Mouse (Mus musculus): Measurements from ENCODE around the gene Anxa11. TPM values are rescaled to one million over a fixed set of nuclear protein-coding genes. Genes with fewer than 3 reads are reported as not detected.
A peak's percentile ranks its signal among the peaks of the same experiment; 100 is the strongest.
"Not testable (repeated sequence)": the region's sequence is repeated elsewhere in the genome, so short reads cannot be mapped to it uniquely, and the experiment has no call there.

The Anxa11 gene
- polyA plus RNA-seq, 1 experiment from 2014 or later = 60.6 TPM

- ATAC-seq (ENCODE audit: low FRiP score, low TSS enrichment) (no peak), DNase-seq (ENCODE audit: low spot score) (no peak)
- H3K9me3 ChIP-seq (ENCODE audit: control insufficient read depth, low read length) = no peaks in the 10 kb centered on the region
- H3K9ac ChIP-seq (ENCODE audit: low read length) = no peak overlapping the region
- H3K4me1 ChIP-seq (replicated peaks; ENCODE audit: control insufficient read depth, insufficient read depth) = peaks cover 3% of the 10 kb centered on the region; the same call in 1 of the 2 replicates
- 50% methylated on average over 11 of the region's 11 CpGs for WGBS
- H3K4me3 ChIP-seq (ENCODE audit: low read depth, low read length) = no peak overlapping the region
- H3K4me2 ChIP-seq (replicated peaks; ENCODE audit: low read depth) = no peak overlapping the region
- H3K27me3 ChIP-seq (ENCODE audit: control insufficient read depth, insufficient read depth, low read length) = no peaks in the 10 kb centered on the region
- H3K27ac ChIP-seq (replicated peaks) = no peak overlapping the region
- TF ChIP-seq EP300 (optimal IDR thresholded peaks at IDR 0.05) (no peak), CTCF (IDR thresholded peaks at IDR 0.05; ENCODE audit: low read depth) (no peak)
- H3K36me3 ChIP-seq (ENCODE audit: control insufficient read depth, insufficient read depth, low read length) = no peaks in the 10 kb centered on the region
Measured at GRCm38 (mm10) chr14:25866832-25867231, 24.9 kb downstream of the Anxa11 start.

GRCm38 (mm10) chr14:25867834-25868233, 25.9 kb downstream of the Anxa11 start:
- WGBS = 62% methylated on average over 6 of the region's 6 CpGs
- TF ChIP-seq EP300 (optimal IDR thresholded peaks at IDR 0.05) (no peak), CTCF (IDR thresholded peaks at IDR 0.05; ENCODE audit: low read depth) (no peak)

GRCm38 (mm10) chr14:25868706-25869105, 26.8 kb downstream of the Anxa11 start:
- no peaks in the 10 kb centered on the region for H3K27me3 ChIP-seq (ENCODE audit: control insufficient read depth, insufficient read depth, low read length)
- H3K4me1 ChIP-seq (replicated peaks; ENCODE audit: control insufficient read depth, insufficient read depth) = peaks cover 3% of the 10 kb centered on the region
- no peak overlapping the region for H3K4me2 ChIP-seq (replicated peaks; ENCODE audit: low read depth)
- no peak overlapping the region for H3K27ac ChIP-seq (replicated peaks)
- no peak overlapping the region for H3K9ac ChIP-seq (ENCODE audit: low read length)
- no peak for DNase-seq (ENCODE audit: low spot score)
- 74% methylated on average over 3 of the region's 4 CpGs for WGBS
- H3K4me3 ChIP-seq (ENCODE audit: low read depth, low read length) = no peak overlapping the region
- no peak for TF ChIP-seq EP300 (optimal IDR thresholded peaks at IDR 0.05)
- no peak for TF ChIP-seq CTCF (IDR thresholded peaks at IDR 0.05; ENCODE audit: low read depth)
- H3K9me3 ChIP-seq (ENCODE audit: control insufficient read depth, low read length) = no peaks in the 10 kb centered on the region
- ATAC-seq (ENCODE audit: low FRiP score, low TSS enrichment) = no peak
- no peaks in the 10 kb centered on the region for H3K36me3 ChIP-seq (ENCODE audit: control insufficient read depth, insufficient read depth, low read length)

More at GRCm38 (mm10) chr14:25867834-25868233, 25.9 kb downstream of the Anxa11 start:
- Histone ChIP-seq H3K4me3 (ENCODE audit: low read depth, low read length) (no peak overlapping the region), H3K36me3 (ENCODE audit: control insufficient read depth, insufficient read depth, low read length) (no peaks in the 10 kb centered on the region), H3K4me2 (replicated peaks; ENCODE audit: low read depth) (no peak overlapping the region), H3K27ac (replicated peaks) (peak overlapping the region; percentile 25; the same call in 1 of the 2 replicates), H3K4me1 (replicated peaks; ENCODE audit: control insufficient read depth, insufficient read depth) (peaks cover 3% of the 10 kb centered on the region), H3K27me3 (ENCODE audit: control insufficient read depth, insufficient read depth, low read length) (no peaks in the 10 kb centered on the region), H3K9ac (ENCODE audit: low read length) (no peak overlapping the region), H3K9me3 (ENCODE audit: control insufficient read depth, low read length) (no peaks in the 10 kb centered on the region)
- ATAC-seq (ENCODE audit: low FRiP score, low TSS enrichment) (no peak), DNase-seq (ENCODE audit: low spot score) (peak; percentile 47)

GRCm38 (mm10) chr14:25869135-25869878, 27.4 kb downstream of the Anxa11 start:
- no peaks in the 10 kb centered on the region for H3K27me3 ChIP-seq (ENCODE audit: control insufficient read depth, insufficient read depth, low read length)
- no peak overlapping the region for H3K4me3 ChIP-seq (ENCODE audit: low read depth, low read length)
- H3K4me2 ChIP-seq (replicated peaks; ENCODE audit: low read depth) = no peak overlapping the region
- no peaks in the 10 kb centered on the region for H3K9me3 ChIP-seq (ENCODE audit: control insufficient read depth, low read length)
- H3K27ac ChIP-seq (replicated peaks) = no peak overlapping the region
- no peak for TF ChIP-seq EP300 (optimal IDR thresholded peaks at IDR 0.05)
- TF ChIP-seq CTCF (IDR thresholded peaks at IDR 0.05; ENCODE audit: low read depth) = no peak
- peaks cover 3% of the 10 kb centered on the region; the same call in 1 of the 2 replicates for H3K36me3 ChIP-seq (ENCODE audit: control insufficient read depth, insufficient read depth, low read length)
- ATAC-seq (ENCODE audit: low FRiP score, low TSS enrichment) = no peak
- H3K4me1 ChIP-seq (replicated peaks; ENCODE audit: control insufficient read depth, insufficient read depth) = peaks cover 3% of the 10 kb centered on the region
- H3K9ac ChIP-seq (ENCODE audit: low read length) = no peak overlapping the region
- no peak for DNase-seq (ENCODE audit: low spot score)
- 71% methylated on average over 9 of the region's 9 CpGs for WGBS

GRCm38 (mm10) chr14:25872461-25873415, 30.8 kb downstream of the Anxa11 start:
- Histone ChIP-seq H3K36me3 (ENCODE audit: control insufficient read depth, insufficient read depth, low read length) (peaks cover 4% of the 10 kb centered on the region; the same call in 1 of the 2 replicates), H3K9me3 (ENCODE audit: control insufficient read depth, low read length) (no peaks in the 10 kb centered on the region), H3K27me3 (ENCODE audit: control insufficient read depth, insufficient read depth, low read length) (no peaks in the 10 kb centered on the region), H3K9ac (ENCODE audit: low read length) (no peak overlapping the region), H3K4me2 (replicated peaks; ENCODE audit: low read depth) (no peak overlapping the region), H3K27ac (replicated peaks) (0 out of 2 replicates have a peak overlapping the region, but pooled peaks have one; percentile 49), H3K4me3 (ENCODE audit: low read depth, low read length) (no peak overlapping the region), H3K4me1 (replicated peaks; ENCODE audit: control insufficient read depth, insufficient read depth) (peaks cover 3% of the 10 kb centered on the region)
- ATAC-seq (ENCODE audit: low FRiP score, low TSS enrichment) = no peak
- TF ChIP-seq CTCF (IDR thresholded peaks at IDR 0.05; ENCODE audit: low read depth) (no peak), EP300 (optimal IDR thresholded peaks at IDR 0.05) (no peak)
- no peak for DNase-seq (ENCODE audit: low spot score)
- WGBS = 61% methylated on average over 8 of the region's 8 CpGs

- not testable (repeated sequence) for H3K9ac ChIP-seq (ENCODE audit: low read length)
- ATAC-seq (ENCODE audit: low FRiP score, low TSS enrichment) = peak; percentile 80
Measured at GRCm38 (mm10) chr14:25876640-25877039, 34.7 kb downstream of the Anxa11 start.

GRCm38 (mm10) chr14:25881769-25882168, 39.8 kb downstream of the Anxa11 start:
- peak; percentile 65 for ATAC-seq (ENCODE audit: low FRiP score, low TSS enrichment)

More at GRCm38 (mm10) chr14:25876640-25877039, 34.7 kb downstream of the Anxa11 start:
- not testable (repeated sequence) for H3K36me3 ChIP-seq (ENCODE audit: control insufficient read depth, insufficient read depth, low read length); H3K4me2 ChIP-seq (replicated peaks; ENCODE audit: low read depth); H3K27me3 ChIP-seq (ENCODE audit: control insufficient read depth, insufficient read depth, low read length); H3K4me1 ChIP-seq (replicated peaks; ENCODE audit: control insufficient read depth, insufficient read depth); H3K4me3 ChIP-seq (ENCODE audit: low read depth, low read length); H3K27ac ChIP-seq (replicated peaks); H3K9me3 ChIP-seq (ENCODE audit: control insufficient read depth, low read length); DNase-seq (ENCODE audit: low spot score)
- no CpG with 5 or more reads among the region's 7 CpGs for WGBS

GRCm38 (mm10) chr14:25885886-25886285, 43.9 kb downstream of the Anxa11 start:
- no CpG with 5 or more reads among the region's 12 CpGs for WGBS
- not testable (repeated sequence) for H3K4me2 ChIP-seq (replicated peaks; ENCODE audit: low read depth); H3K4me1 ChIP-seq (replicated peaks; ENCODE audit: control insufficient read depth, insufficient read depth); H3K27ac ChIP-seq (replicated peaks); H3K4me3 ChIP-seq (ENCODE audit: low read depth, low read length); ATAC-seq (ENCODE audit: low FRiP score, low TSS enrichment); H3K36me3 ChIP-seq (ENCODE audit: control insufficient read depth, insufficient read depth, low read length); H3K27me3 ChIP-seq (ENCODE audit: control insufficient read depth, insufficient read depth, low read length); H3K9me3 ChIP-seq (ENCODE audit: control insufficient read depth, low read length); DNase-seq (ENCODE audit: low spot score); H3K9ac ChIP-seq (ENCODE audit: low read length)

More at GRCm38 (mm10) chr14:25881769-25882168, 39.8 kb downstream of the Anxa11 start:
- H3K9ac ChIP-seq (ENCODE audit: low read length); H3K36me3 ChIP-seq (ENCODE audit: control insufficient read depth, insufficient read depth, low read length); H3K27me3 ChIP-seq (ENCODE audit: control insufficient read depth, insufficient read depth, low read length); H3K27ac ChIP-seq (replicated peaks); H3K4me3 ChIP-seq (ENCODE audit: low read depth, low read length); DNase-seq (ENCODE audit: low spot score); H3K4me2 ChIP-seq (replicated peaks; ENCODE audit: low read depth); H3K4me1 ChIP-seq (replicated peaks; ENCODE audit: control insufficient read depth, insufficient read depth); H3K9me3 ChIP-seq (ENCODE audit: control insufficient read depth, low read length): not testable (repeated sequence)
- no CpG with 5 or more reads among the region's 9 CpGs for WGBS
